Mouse (Mus musculus): ENCODE data around the gene Top2a. TPM values are rescaled to one million over a fixed set of nuclear protein-coding genes. Genes with fewer than 3 reads are reported as not detected.
A peak's percentile ranks its signal among the peaks of the same experiment; 100 is the strongest.

Gene Top2a
- polyA plus RNA-seq, 1 experiment from 2014 or later, result 184 TPM

GRCm38 (mm10) chr11:99041051-99041729 lies 17.2 kb upstream of the Top2a start, which contains the start of gene Igfbp4:
Gene Igfbp4 (plus strand): TSS chr11:99041244.
- peak within 1 kb of the TSS; percentile 67 for H3K4me2 ChIP-seq
- H3K4me1 ChIP-seq (replicated peaks), result peaks cover 37% of the 10 kb centered on the region
- peak within 1 kb of the TSS; percentile 63 for H3K4me3 ChIP-seq (replicated peaks)
- peak; percentile 35; the same call in 1 of the 2 replicates for ATAC-seq (ENCODE audit: insufficient read depth)
- no peaks in the 10 kb centered on the region for H3K36me3 ChIP-seq (replicated peaks)
- H3K27ac ChIP-seq (replicated peaks), result peak within 1 kb of the TSS; percentile 79
- under 1% methylated on average over 63 of the region's 63 CpGs for WGBS (ENCODE audit: insufficient replicate concordance)
- peaks cover 70% of the 10 kb centered on the region for H3K27me3 ChIP-seq
- peak within 1 kb of the TSS; percentile 61 for H3K9ac ChIP-seq
- no peaks in the 10 kb centered on the region for H3K9me3 ChIP-seq (replicated peaks)

GRCm38 (mm10) chr11:99040346-99040974 lies 16.5 kb upstream of the Top2a start:
- Histone ChIP-seq H3K36me3 (replicated peaks) (no peaks in the 10 kb centered on the region), H3K4me1 (replicated peaks) (peaks cover 34% of the 10 kb centered on the region), H3K9ac (peak overlapping the region; percentile 61), H3K27ac (replicated peaks) (peak overlapping the region; percentile 79), H3K9me3 (replicated peaks) (no peaks in the 10 kb centered on the region), H3K4me2 (peak overlapping the region; percentile 67), H3K4me3 (replicated peaks) (peak overlapping the region; percentile 63), H3K27me3 (peaks cover 73% of the 10 kb centered on the region)
- ATAC-seq (ENCODE audit: insufficient read depth), result no peak
- 2% methylated on average over 17 of the region's 17 CpGs for WGBS (ENCODE audit: insufficient replicate concordance)

GRCm38 (mm10) chr11:99039782-99040181 lies 15.8 kb upstream of the Top2a start:
- Histone ChIP-seq H3K4me1 (replicated peaks) (peaks cover 30% of the 10 kb centered on the region), H3K4me3 (replicated peaks) (peak overlapping the region; percentile 63), H3K9ac (no peak overlapping the region), H3K36me3 (replicated peaks) (no peaks in the 10 kb centered on the region), H3K9me3 (replicated peaks) (no peaks in the 10 kb centered on the region), H3K27me3 (peaks cover 70% of the 10 kb centered on the region), H3K4me2 (peak overlapping the region; percentile 67), H3K27ac (replicated peaks) (0 out of 2 replicates have a peak overlapping the region, but pooled peaks have one; percentile 79)
- 1% methylated on average over 15 of the region's 15 CpGs for WGBS (ENCODE audit: insufficient replicate concordance)
- no peak for ATAC-seq (ENCODE audit: insufficient read depth)

GRCm38 (mm10) chr11:99036254-99036653 lies 12.3 kb upstream of the Top2a start:
- ATAC-seq (ENCODE audit: insufficient read depth), result no peak
- peaks cover 53% of the 10 kb centered on the region for H3K27me3 ChIP-seq
- no peak overlapping the region for H3K4me2 ChIP-seq
- H3K27ac ChIP-seq (replicated peaks), result no peak overlapping the region
- H3K9ac ChIP-seq, result no peak overlapping the region
- H3K36me3 ChIP-seq (replicated peaks), result no peaks in the 10 kb centered on the region
- 12% methylated on average over 6 of the region's 6 CpGs for WGBS (ENCODE audit: insufficient replicate concordance)
- H3K4me1 ChIP-seq (replicated peaks), result peaks cover 18% of the 10 kb centered on the region
- H3K9me3 ChIP-seq (replicated peaks), result no peaks in the 10 kb centered on the region
- H3K4me3 ChIP-seq (replicated peaks), result no peak overlapping the region

GRCm38 (mm10) chr11:99035350-99035749 lies 11.4 kb upstream of the Top2a start:
- Histone ChIP-seq H3K36me3 (replicated peaks) (no peaks in the 10 kb centered on the region), H3K4me1 (replicated peaks) (peaks cover 9% of the 10 kb centered on the region), H3K27me3 (peaks cover 44% of the 10 kb centered on the region), H3K9me3 (replicated peaks) (no peaks in the 10 kb centered on the region), H3K27ac (replicated peaks) (no peak overlapping the region), H3K9ac (no peak overlapping the region), H3K4me3 (replicated peaks) (no peak overlapping the region), H3K4me2 (no peak overlapping the region)
- 47% methylated on average over 4 of the region's 4 CpGs for WGBS (ENCODE audit: insufficient replicate concordance)
- ATAC-seq (ENCODE audit: insufficient read depth), result no peak

- no peak for ATAC-seq (ENCODE audit: insufficient read depth)
Measured at GRCm38 (mm10) chr11:99026899-99027440, 3.0 kb upstream of the Top2a start.

GRCm38 (mm10) chr11:99025878-99026277 lies 1.9 kb upstream of the Top2a start:
- no peak overlapping the region for H3K9ac ChIP-seq
- no peaks in the 10 kb centered on the region for H3K9me3 ChIP-seq (replicated peaks)
- ATAC-seq (ENCODE audit: insufficient read depth), result no peak
- WGBS (ENCODE audit: insufficient replicate concordance), result 72% methylated on average over 6 of the region's 6 CpGs
- H3K4me1 ChIP-seq (replicated peaks), result peaks cover 29% of the 10 kb centered on the region
- no peak overlapping the region for H3K4me2 ChIP-seq
- peaks cover 18% of the 10 kb centered on the region for H3K36me3 ChIP-seq (replicated peaks)
- H3K27ac ChIP-seq (replicated peaks), result no peak overlapping the region
- H3K4me3 ChIP-seq (replicated peaks), result no peak overlapping the region
- H3K27me3 ChIP-seq, result no peaks in the 10 kb centered on the region

More at GRCm38 (mm10) chr11:99026899-99027440, 3.0 kb upstream of the Top2a start:
- H3K4me1 ChIP-seq (replicated peaks), result peaks cover 18% of the 10 kb centered on the region
- no peaks in the 10 kb centered on the region for H3K9me3 ChIP-seq (replicated peaks)
- H3K9ac ChIP-seq, result no peak overlapping the region
- no peak overlapping the region for H3K4me2 ChIP-seq
- peaks cover 7% of the 10 kb centered on the region for H3K36me3 ChIP-seq (replicated peaks)
- no peak overlapping the region for H3K27ac ChIP-seq (replicated peaks)
- WGBS (ENCODE audit: insufficient replicate concordance), result 61% methylated on average over 12 of the region's 12 CpGs
- no peaks in the 10 kb centered on the region for H3K27me3 ChIP-seq
- H3K4me3 ChIP-seq (replicated peaks), result no peak overlapping the region

GRCm38 (mm10) chr11:99024468-99025134 lies 612 bp upstream of the Top2a start:
- ATAC-seq (ENCODE audit: insufficient read depth), result no peak

GRCm38 (mm10) chr11:99023094-99023493 lies 895 bp downstream of the Top2a start:
- Histone ChIP-seq H3K4me2 (peak overlapping the region; percentile 72), H3K4me1 (replicated peaks) (peaks cover 44% of the 10 kb centered on the region), H3K4me3 (replicated peaks) (peak overlapping the region; percentile 88), H3K27ac (replicated peaks) (peak overlapping the region; percentile 84), H3K9ac (peak overlapping the region; percentile 92), H3K27me3 (no peaks in the 10 kb centered on the region), H3K9me3 (replicated peaks) (no peaks in the 10 kb centered on the region), H3K36me3 (replicated peaks) (peaks cover 46% of the 10 kb centered on the region)
- WGBS (ENCODE audit: insufficient replicate concordance), result under 1% methylated on average over 4 of the region's 4 CpGs
- no peak for ATAC-seq (ENCODE audit: insufficient read depth)

More at GRCm38 (mm10) chr11:99024468-99025134, 612 bp upstream of the Top2a start:
- H3K4me3 ChIP-seq (replicated peaks), result peak overlapping the region; percentile 51
- peaks cover 41% of the 10 kb centered on the region for H3K4me1 ChIP-seq (replicated peaks)
- no peaks in the 10 kb centered on the region for H3K27me3 ChIP-seq
- H3K4me2 ChIP-seq, result peak overlapping the region; percentile 70
- no peaks in the 10 kb centered on the region for H3K9me3 ChIP-seq (replicated peaks)
- peak overlapping the region; percentile 19; the same call in 1 of the 2 replicates for H3K27ac ChIP-seq (replicated peaks)
- 0 out of 2 replicates have a peak overlapping the region, but pooled peaks have one; percentile 35 for H3K9ac ChIP-seq
- 47% methylated on average over 18 of the region's 18 CpGs for WGBS (ENCODE audit: insufficient replicate concordance)
- H3K36me3 ChIP-seq (replicated peaks), result peaks cover 31% of the 10 kb centered on the region

- Histone ChIP-seq H3K9me3 (replicated peaks) (no peaks in the 10 kb centered on the region), H3K4me2 (peak overlapping the region; percentile 72), H3K36me3 (replicated peaks) (peaks cover 52% of the 10 kb centered on the region), H3K4me1 (replicated peaks) (peaks cover 44% of the 10 kb centered on the region), H3K27ac (replicated peaks) (0 out of 2 replicates have a peak overlapping the region, but pooled peaks have one; percentile 52), H3K4me3 (replicated peaks) (peak overlapping the region; percentile 88), H3K27me3 (no peaks in the 10 kb centered on the region), H3K9ac (peak overlapping the region; percentile 92)
- 57% methylated on average over 5 of the region's 5 CpGs for WGBS (ENCODE audit: insufficient replicate concordance)
- ATAC-seq (ENCODE audit: insufficient read depth), result no peak
Measured at GRCm38 (mm10) chr11:99022384-99022933, 1.5 kb downstream of the Top2a start.

Measured in liver, embryonic 15.5 days (tissue).